Mouse (Mus musculus) MEL (cell line): Measurements from ENCODE around the gene Ppp2r5e.

Experiments used
- CTCF ChIP-seq, 3 experiments: IDR thresholded peaks in 2 of 3; conservative IDR thresholded peaks in 1 of 3; 2 replicates each; pipeline ENCODE4 v1.5.1; 2011 to 2012; ENCODE audit warnings: low read length in 3 of 3, low read depth in 2 of 3, mild to moderate bottlenecking in 2 of 3, improper control_type of control experiment in 1 of 3, inconsistent platforms in 1 of 3, mixed read lengths in 1 of 3, moderate library complexity in 1 of 3; ENCODE audit not compliant: control insufficient read depth in 1 of 3, insufficient read depth in 1 of 3, poor library complexity in 1 of 3, severe bottlenecking in 1 of 3
- EP300 ChIP-seq, 2 experiments: IDR thresholded peaks; 2 replicates each; pipeline ENCODE4 v1.6.1; 2011; ENCODE audit warnings: improper control_type of control experiment in 2 of 2, low read length in 2 of 2, low read depth in 1 of 2, mild to moderate bottlenecking in 1 of 2
- GABPA ChIP-seq: IDR thresholded peaks from 2 replicates; pipeline ENCODE4 v1.6.1; 2012; ENCODE audit warnings: low read depth, mild to moderate bottlenecking, inconsistent platforms, low read length, improper control_type of control experiment, moderate library complexity
- GATA1 ChIP-seq: IDR thresholded peaks from 2 replicates; pipeline ENCODE4 v1.6.1; 2011; ENCODE audit warnings: low read depth, low read length, improper control_type of control experiment
- HCFC1 ChIP-seq: IDR thresholded peaks from 2 replicates; pipeline ENCODE4 v1.6.1; 2012; ENCODE audit warnings: low read depth, mild to moderate bottlenecking, inconsistent platforms, low read length, improper control_type of control experiment, moderate library complexity
- JUND ChIP-seq: IDR thresholded peaks from 2 replicates; pipeline ENCODE4 v1.6.1; 2011; ENCODE audit warnings: low read depth, mild to moderate bottlenecking, improper control_type of control experiment, low read length
- MAFK ChIP-seq: IDR thresholded peaks from 2 replicates; pipeline ENCODE4 v1.6.1; 2011; ENCODE audit warnings: low read depth, mild to moderate bottlenecking, low read length, improper control_type of control experiment, borderline replicate concordance
- MYB ChIP-seq: IDR thresholded peaks from 2 replicates; pipeline ENCODE4 v1.6.1; 2011; ENCODE audit warnings: mild to moderate bottlenecking, low read depth, low read length, improper control_type of control experiment
- POLR2A ChIP-seq, 2 experiments: IDR thresholded peaks; 2 replicates each; pipeline ENCODE4 v1.6.1; 2011 to 2012; ENCODE audit warnings: low read length in 2 of 2, mild to moderate bottlenecking in 2 of 2, control low read depth in 1 of 2, improper control_type of control experiment in 1 of 2, low read depth in 1 of 2, moderate library complexity in 1 of 2; ENCODE audit not compliant: control insufficient read depth in 1 of 2, insufficient read depth in 1 of 2, poor library complexity in 1 of 2
- POLR2AphosphoS5 ChIP-seq: IDR thresholded peaks from 2 replicates; pipeline ENCODE4 v1.6.1; 2012; ENCODE audit warnings: low read depth, borderline replicate concordance, mild to moderate bottlenecking, inconsistent platforms, low read length, moderate library complexity, mixed read lengths
- USF1 ChIP-seq: IDR thresholded peaks from 2 replicates; pipeline ENCODE4 v1.6.1; 2014; ENCODE audit warnings: low read depth, mild to moderate bottlenecking, inconsistent platforms, low read length, improper control_type of control experiment, moderate library complexity
- USF2 ChIP-seq, 2 experiments: IDR thresholded peaks; 2 replicates each; pipeline ENCODE4 v1.6.1; 2011 to 2012; ENCODE audit warnings: improper control_type of control experiment in 2 of 2, low read length in 2 of 2, borderline replicate concordance in 1 of 2, inconsistent platforms in 1 of 2, low read depth in 1 of 2, mild to moderate bottlenecking in 1 of 2; ENCODE audit not compliant: insufficient read depth in 1 of 2
- ZNF384 ChIP-seq: IDR thresholded peaks from 2 replicates; pipeline ENCODE4 v1.6.1; 2012; ENCODE audit warnings: low read depth, mild to moderate bottlenecking, inconsistent platforms, low read length, improper control_type of control experiment

- no peak for TF ChIP-seq POLR2A (IDR thresholded peaks at IDR 0.05; ENCODE audit: control insufficient read depth in 1 of 2, insufficient read depth in 1 of 2, low read depth in 1 of 2, low read length in 2 of 2, poor library complexity in 1 of 2)
- TF ChIP-seq USF2 (IDR thresholded peaks at IDR 0.05; ENCODE audit: borderline replicate concordance in 1 of 2, insufficient read depth in 1 of 2, low read depth in 1 of 2, low read length in 2 of 2), result no peak
- TF ChIP-seq MYB, result no peak
- TF ChIP-seq CTCF (IDR thresholded peaks at IDR 0.05 in 2 of 3, conservative IDR thresholded peaks at IDR 0.05 in 1 of 3; ENCODE audit: control insufficient read depth in 1 of 3, insufficient read depth in 1 of 3, low read depth in 2 of 3, low read length in 3 of 3, poor library complexity in 1 of 3, severe bottlenecking in 1 of 3), result peak in 2 of 3 experiments; percentile 34 to 56; a peak in 4 of 6 replicates
- no peak for TF ChIP-seq JUND
- no peak for TF ChIP-seq POLR2AphosphoS5
- no peak for TF ChIP-seq EP300 (IDR thresholded peaks at IDR 0.05; ENCODE audit: low read depth in 1 of 2, low read length in 2 of 2)
- TF ChIP-seq ZNF384, result no peak
- TF ChIP-seq GATA1, result no peak
- no peak for TF ChIP-seq USF1
- no peak for TF ChIP-seq HCFC1
- no peak for TF ChIP-seq GABPA
- no peak for TF ChIP-seq MAFK
Observed at GRCm38 (mm10) chr12:75453027-75453426, 143.0 kb downstream of the Ppp2r5e start.
